Mouse (Mus musculus) CH12F3 (cell line): ENCODE data around the gene Aloxe3.
"Not testable (repeated sequence)": the region's sequence is repeated elsewhere in the genome, so short reads cannot be mapped to it uniquely, and the experiment has no call there.

ENCODE experiments used
- in situ Hi-C: fragments of 300-500 bp; cut with MboI; formaldehyde crosslinking; loops from 2 replicates; pipeline ENCODE4 v1.14.3; 2020; ENCODE audit warnings: low sequenced_read_pairs

The Aloxe3 gene

GRCm38 (mm10) chr11:69125852-69125918 lies at the start of gene Aloxe3:
Gene Aloxe3 (plus strand): TSS chr11:69125896.
- in situ Hi-C loops = no loop called here

GRCm38 (mm10) chr11:69076572-69076971 lies 49.1 kb upstream of the Aloxe3 start:
- in situ Hi-C loops = no loop called here

GRCm38 (mm10) chr11:69077316-69077715 lies 48.4 kb upstream of the Aloxe3 start:
- in situ Hi-C loops = no loop called here

- in situ Hi-C loops = no loop called here
Observed at GRCm38 (mm10) chr11:69078041-69078440, 47.7 kb upstream of the Aloxe3 start.

- in situ Hi-C loops = no loop called here
Observed at GRCm38 (mm10) chr11:69078805-69079438, 46.8 kb upstream of the Aloxe3 start.

- in situ Hi-C loops = no loop called here
Observed at GRCm38 (mm10) chr11:69080102-69080854, 45.4 kb upstream of the Aloxe3 start.

- in situ Hi-C loops = no loop called here
Observed at GRCm38 (mm10) chr11:69080855-69081222, 44.9 kb upstream of the Aloxe3 start.

GRCm38 (mm10) chr11:69081613-69082012 lies 44.1 kb upstream of the Aloxe3 start:
- in situ Hi-C loops = no loop called here

- in situ Hi-C loops = no loop called here
Observed at GRCm38 (mm10) chr11:69085608-69086007, 40.1 kb upstream of the Aloxe3 start.

GRCm38 (mm10) chr11:69086390-69086789 lies 39.3 kb upstream of the Aloxe3 start:
- in situ Hi-C loops = no loop called here

GRCm38 (mm10) chr11:69087082-69087481 lies 38.6 kb upstream of the Aloxe3 start:
- in situ Hi-C loops = no loop called here

- in situ Hi-C loops = no loop called here
Observed at GRCm38 (mm10) chr11:69087597-69087996, 38.1 kb upstream of the Aloxe3 start.

GRCm38 (mm10) chr11:69088103-69088855 lies 37.4 kb upstream of the Aloxe3 start, which contains the start of gene Vamp2:
Gene Vamp2 (plus strand): TSS chr11:69088490.
- in situ Hi-C loops = no loop called here

- in situ Hi-C loops = no loop called here
Observed at GRCm38 (mm10) chr11:69088856-69089615, 36.7 kb upstream of the Aloxe3 start.

- in situ Hi-C loops = no loop called here
Observed at GRCm38 (mm10) chr11:69089616-69090290, 35.9 kb upstream of the Aloxe3 start.

- in situ Hi-C loops = no loop called here
Observed at GRCm38 (mm10) chr11:69090367-69090766, 35.3 kb upstream of the Aloxe3 start.

GRCm38 (mm10) chr11:69091566-69092385 lies 33.9 kb upstream of the Aloxe3 start:
- in situ Hi-C loops = no loop called here

- in situ Hi-C loops = no loop called here
Observed at GRCm38 (mm10) chr11:69092386-69092751, 33.3 kb upstream of the Aloxe3 start.

- in situ Hi-C loops = no loop called here
Observed at GRCm38 (mm10) chr11:69092871-69093270, 32.8 kb upstream of the Aloxe3 start.

GRCm38 (mm10) chr11:69093856-69094255 lies 31.8 kb upstream of the Aloxe3 start:
- in situ Hi-C loops = not testable (repeated sequence)
